Mouse (Mus musculus): ENCODE results near the gene Ccnd3. TPM values are rescaled to one million over a fixed set of nuclear protein-coding genes. Genes with fewer than 3 reads are reported as not detected.

The Ccnd3 gene
- polyA plus RNA-seq, 1 experiment from 2014 or later: 546 TPM

DNA sequence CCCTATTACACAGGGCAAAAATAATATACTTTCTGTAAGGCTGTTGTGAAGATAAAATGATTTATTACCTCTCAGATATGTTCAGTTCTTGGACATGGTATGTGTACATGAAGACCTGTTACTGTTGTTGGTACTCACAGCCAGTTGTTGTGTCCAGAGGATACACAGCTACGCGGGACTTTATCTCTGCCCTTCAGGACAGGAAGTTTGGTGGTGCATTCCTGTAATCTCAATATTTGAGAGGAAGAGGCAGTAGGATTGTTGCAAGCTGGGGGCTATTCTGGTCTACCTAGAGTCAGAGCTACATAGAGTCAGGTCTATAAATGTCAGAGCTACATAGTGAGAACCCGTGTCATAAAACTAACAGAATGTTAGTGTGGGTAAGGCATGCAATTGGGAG, 86.2 kb downstream of the Ccnd3 start:
- no peak for ATAC-seq
- H3K27me3 ChIP-seq (replicated peaks): no peaks in the 10 kb centered on the region
- H3K4me3 ChIP-seq: no peak overlapping the region
- peaks cover 53% of the 10 kb centered on the region for H3K4me1 ChIP-seq
- no peaks in the 10 kb centered on the region for H3K9me3 ChIP-seq (replicated peaks)
- WGBS (ENCODE audit: insufficient replicate concordance): 14% methylated on average over 3 of the region's 3 CpGs
- peak overlapping the region; percentile 99 for H3K27ac ChIP-seq
- H3K4me2 ChIP-seq: peak overlapping the region; percentile 16
- H3K9ac ChIP-seq: peak overlapping the region; percentile 42; the same call in 1 of the 2 replicates
- peaks cover 12% of the 10 kb centered on the region for H3K36me3 ChIP-seq

DNA sequence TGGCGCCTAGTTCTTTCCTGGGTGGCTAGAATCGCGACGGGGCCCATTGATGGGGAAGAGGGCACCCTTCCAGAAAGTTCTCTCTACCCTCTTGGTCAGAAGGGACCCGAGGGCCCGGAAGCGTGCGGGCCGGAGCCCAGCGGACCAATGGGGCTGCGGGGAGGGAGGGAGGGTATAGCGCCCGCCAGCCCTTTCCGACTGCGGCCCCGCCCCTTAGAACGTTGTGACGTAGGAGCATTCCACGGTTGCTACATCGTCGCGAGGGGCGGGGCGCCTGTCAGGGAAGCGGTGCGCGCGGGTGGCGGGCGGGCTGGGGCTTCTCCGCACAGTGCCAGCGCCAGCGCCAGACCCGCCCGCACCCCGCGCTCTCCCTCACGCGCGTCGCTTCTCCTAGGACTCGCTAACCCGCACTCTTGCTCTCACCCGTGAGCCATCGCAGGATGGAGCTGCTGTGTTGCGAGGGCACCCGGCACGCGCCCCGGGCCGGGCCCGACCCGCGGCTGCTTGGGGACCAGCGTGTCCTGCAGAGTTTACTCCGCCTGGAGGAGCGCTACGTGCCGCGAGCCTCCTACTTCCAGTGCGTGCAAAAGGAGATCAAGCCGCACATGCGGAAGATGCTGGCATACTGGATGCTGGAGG, 88.5 kb downstream of the Ccnd3 start:
- Histone ChIP-seq H3K4me2 (peak overlapping the region; percentile 94), H3K27me3 (replicated peaks) (no peaks in the 10 kb centered on the region), H3K4me1 (peaks cover 75% of the 10 kb centered on the region), H3K9ac (peak overlapping the region; percentile 99), H3K27ac (peak overlapping the region; percentile 99), H3K9me3 (replicated peaks) (no peaks in the 10 kb centered on the region), H3K36me3 (peaks cover 34% of the 10 kb centered on the region), H3K4me3 (peak overlapping the region; percentile 96)
- peak; percentile 75 for ATAC-seq
- WGBS (ENCODE audit: insufficient replicate concordance): 2% methylated on average over 63 of the region's 63 CpGs

DNA sequence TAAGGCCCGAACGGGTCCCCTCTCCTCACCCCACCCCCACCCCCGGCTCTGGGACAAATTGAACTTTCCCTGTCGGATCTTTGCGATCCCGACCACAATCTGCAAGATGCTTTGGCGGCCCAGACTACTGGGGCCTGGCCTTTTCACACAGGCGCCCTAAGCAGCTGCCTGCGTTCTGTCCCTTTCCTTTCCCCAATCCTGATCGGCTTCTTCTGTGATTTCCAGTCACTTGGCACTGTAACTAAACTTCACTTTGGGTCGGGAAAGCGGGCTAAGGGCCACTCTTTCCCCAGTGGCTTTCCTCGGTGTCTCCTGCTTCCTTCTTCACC, 89.0 kb downstream of the Ccnd3 start:
- H3K36me3 ChIP-seq: peaks cover 39% of the 10 kb centered on the region
- peak overlapping the region; percentile 99 for H3K27ac ChIP-seq
- peak overlapping the region; percentile 99 for H3K9ac ChIP-seq
- 0% methylated on average over 13 of the region's 13 CpGs for WGBS (ENCODE audit: insufficient replicate concordance)
- no peaks in the 10 kb centered on the region for H3K9me3 ChIP-seq (replicated peaks)
- no peaks in the 10 kb centered on the region for H3K27me3 ChIP-seq (replicated peaks)
- peak overlapping the region; percentile 96 for H3K4me3 ChIP-seq
- no peak for ATAC-seq
- H3K4me2 ChIP-seq: peak overlapping the region; percentile 94
- H3K4me1 ChIP-seq: peaks cover 78% of the 10 kb centered on the region

DNA sequence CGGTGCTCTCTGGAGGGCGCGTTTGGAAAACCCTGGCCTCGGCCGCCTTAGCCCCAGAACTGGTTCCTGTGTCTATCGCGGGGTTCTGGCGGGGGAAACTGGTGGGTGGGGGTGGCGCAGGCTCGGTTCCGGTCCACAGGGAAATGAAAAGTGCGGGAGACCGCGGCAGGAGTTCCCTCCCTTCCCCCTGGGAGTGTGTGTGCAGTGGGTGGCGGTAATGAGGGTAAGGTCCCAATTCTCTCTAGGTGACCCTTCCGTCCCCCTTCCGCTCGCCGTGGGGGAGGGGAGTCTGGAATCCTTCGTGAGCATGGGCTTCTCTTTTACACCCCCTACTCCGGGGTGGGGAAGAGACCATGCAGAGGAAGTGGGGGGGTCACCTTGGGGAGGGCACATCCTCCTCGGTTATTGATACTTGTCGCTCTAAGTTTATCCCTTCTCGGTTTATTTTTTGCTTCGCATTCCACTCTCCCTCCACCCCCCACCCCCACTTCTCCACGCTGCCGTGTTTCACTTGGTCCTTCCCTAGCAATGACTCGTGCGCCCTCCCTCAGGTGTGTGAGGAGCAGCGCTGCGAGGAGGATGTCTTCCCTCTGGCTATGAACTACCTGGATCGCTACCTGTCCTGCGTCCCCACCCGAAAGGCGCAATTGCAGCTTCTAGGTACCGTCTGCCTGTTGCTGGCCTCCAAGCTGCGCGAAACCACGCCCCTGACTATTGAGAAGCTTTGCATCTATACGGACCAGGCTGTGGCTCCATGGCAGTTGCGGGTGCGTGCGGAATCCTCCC, 89.5 kb downstream of the Ccnd3 start:
- no peak for ATAC-seq
- H3K9me3 ChIP-seq (replicated peaks): no peaks in the 10 kb centered on the region
- peaks cover 78% of the 10 kb centered on the region for H3K4me1 ChIP-seq
- H3K27me3 ChIP-seq (replicated peaks): no peaks in the 10 kb centered on the region
- H3K4me2 ChIP-seq: peak overlapping the region; percentile 94
- peak overlapping the region; percentile 99 for H3K9ac ChIP-seq
- H3K36me3 ChIP-seq: peaks cover 45% of the 10 kb centered on the region
- H3K27ac ChIP-seq: peak overlapping the region; percentile 99
- WGBS (ENCODE audit: insufficient replicate concordance): under 1% methylated on average over 41 of the region's 43 CpGs
- peak overlapping the region; percentile 96 for H3K4me3 ChIP-seq

DNA sequence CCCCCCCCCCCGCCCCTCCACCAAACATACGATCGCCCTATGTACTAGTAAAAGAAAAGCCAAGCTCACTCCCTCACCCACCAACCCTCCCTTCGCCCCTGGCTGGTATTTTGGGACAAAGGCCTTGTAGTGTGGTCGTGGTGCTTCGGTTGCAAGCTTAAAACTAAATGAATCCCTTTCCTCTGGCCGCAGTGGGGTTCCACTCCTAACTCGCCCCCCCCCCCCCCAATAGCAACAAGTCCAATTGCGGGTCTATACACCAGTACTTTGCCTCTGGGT, 90.1 kb downstream of the Ccnd3 start:
- H3K4me1 ChIP-seq: peaks cover 78% of the 10 kb centered on the region
- no peaks in the 10 kb centered on the region for H3K27me3 ChIP-seq (replicated peaks)
- H3K9me3 ChIP-seq (replicated peaks): no peaks in the 10 kb centered on the region
- ATAC-seq: no peak
- WGBS (ENCODE audit: insufficient replicate concordance): 2% methylated on average over 8 of the region's 9 CpGs
- H3K27ac ChIP-seq: peak overlapping the region; percentile 99
- peak overlapping the region; percentile 96 for H3K4me3 ChIP-seq
- H3K9ac ChIP-seq: peak overlapping the region; percentile 99
- H3K36me3 ChIP-seq: peaks cover 50% of the 10 kb centered on the region
- peak overlapping the region; percentile 94 for H3K4me2 ChIP-seq

DNA sequence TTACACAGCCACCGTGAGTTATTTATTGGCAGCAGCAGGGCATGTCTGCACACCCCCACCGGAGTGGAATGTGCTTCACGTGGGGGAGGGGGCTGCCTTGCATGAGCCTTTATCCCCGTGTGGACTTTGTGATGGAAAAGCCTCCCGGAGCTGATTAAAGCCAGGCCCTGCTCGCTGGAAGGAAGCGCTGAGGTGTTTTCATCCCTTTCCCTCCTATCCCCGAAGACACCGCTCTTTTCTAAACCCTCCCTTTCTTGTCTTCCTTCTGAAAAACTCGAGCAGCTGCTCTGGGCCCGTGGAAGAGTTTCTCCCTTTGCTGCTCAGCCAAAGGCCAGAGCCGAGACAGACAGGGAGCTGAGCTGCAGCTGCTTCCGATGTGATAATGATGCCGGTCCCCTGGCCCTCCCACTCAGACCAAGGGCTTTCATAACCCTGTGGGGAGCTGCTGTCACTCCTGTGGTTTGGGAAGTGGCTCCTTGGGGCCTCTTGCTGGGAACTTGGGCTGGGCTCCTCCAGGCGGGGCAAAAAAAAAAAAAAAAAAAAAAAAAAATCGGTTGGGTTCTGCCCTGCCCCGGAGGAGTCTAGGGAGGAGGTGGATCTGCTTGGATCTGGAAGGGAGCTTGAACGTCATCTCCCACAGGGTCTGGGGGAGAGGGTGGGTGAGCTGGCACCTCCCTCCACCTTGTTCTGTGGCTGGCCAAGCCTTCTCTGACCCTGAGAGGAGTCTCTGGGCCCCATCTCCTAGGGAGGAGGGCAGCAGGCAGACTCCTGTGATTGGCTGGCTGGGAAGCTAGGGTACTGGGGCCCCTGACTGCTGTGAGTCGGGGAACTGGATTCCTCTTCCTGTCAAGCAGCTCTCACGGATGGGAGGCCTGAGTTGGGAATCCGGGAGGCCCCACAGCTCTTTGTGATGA, 90.7 kb downstream of the Ccnd3 start:
- Histone ChIP-seq H3K36me3 (peaks cover 56% of the 10 kb centered on the region), H3K4me2 (peak overlapping the region; percentile 94), H3K9me3 (replicated peaks) (no peaks in the 10 kb centered on the region), H3K27me3 (replicated peaks) (no peaks in the 10 kb centered on the region), H3K4me3 (peak overlapping the region; percentile 96), H3K4me1 (peaks cover 82% of the 10 kb centered on the region), H3K9ac (peak overlapping the region; percentile 99), H3K27ac (peak overlapping the region; percentile 99)
- ATAC-seq: peak; percentile 78
- WGBS (ENCODE audit: insufficient replicate concordance): under 1% methylated on average over 21 of the region's 21 CpGs

DNA sequence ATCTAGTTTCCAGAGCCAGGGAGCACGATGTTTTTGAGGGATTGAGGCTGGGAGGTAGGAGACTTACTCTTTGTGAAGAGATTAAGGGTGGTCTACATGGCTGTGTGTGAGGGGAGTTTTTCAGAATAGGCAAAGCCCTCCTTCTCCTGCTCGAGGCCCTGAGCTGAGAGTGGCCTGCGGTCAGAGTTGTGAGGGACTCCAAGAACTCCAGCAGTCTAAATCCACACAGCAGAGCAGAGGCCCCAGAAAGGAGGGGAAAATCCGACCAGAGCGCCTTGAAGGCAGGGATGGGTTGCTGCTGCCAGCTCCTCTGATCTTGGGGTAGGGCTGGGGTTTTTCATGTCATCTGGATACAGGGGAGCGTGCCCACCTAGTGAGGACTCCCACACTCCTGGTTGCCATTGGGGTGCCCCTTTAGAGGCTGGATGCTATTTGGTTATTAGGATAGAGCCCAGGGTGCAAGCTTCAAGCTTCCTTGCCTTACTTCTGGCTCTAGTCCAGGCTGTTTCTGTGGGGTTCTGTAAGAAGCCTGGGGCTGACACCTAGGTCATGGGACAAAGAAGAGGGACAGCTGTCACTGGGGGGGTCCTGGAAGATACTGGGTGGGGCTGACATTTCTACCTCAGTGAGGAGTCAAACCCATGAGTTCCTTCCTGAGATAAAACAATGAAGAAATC, 91.4 kb downstream of the Ccnd3 start:
- Histone ChIP-seq H3K9me3 (replicated peaks) (no peaks in the 10 kb centered on the region), H3K27me3 (replicated peaks) (no peaks in the 10 kb centered on the region), H3K4me1 (peaks cover 82% of the 10 kb centered on the region), H3K4me3 (peak overlapping the region; percentile 96), H3K36me3 (peaks cover 64% of the 10 kb centered on the region), H3K27ac (peak overlapping the region; percentile 99), H3K9ac (peak overlapping the region; percentile 99), H3K4me2 (peak overlapping the region; percentile 94)
- 27% methylated on average over 6 of the region's 6 CpGs for WGBS (ENCODE audit: insufficient replicate concordance)
- ATAC-seq: no peak

DNA sequence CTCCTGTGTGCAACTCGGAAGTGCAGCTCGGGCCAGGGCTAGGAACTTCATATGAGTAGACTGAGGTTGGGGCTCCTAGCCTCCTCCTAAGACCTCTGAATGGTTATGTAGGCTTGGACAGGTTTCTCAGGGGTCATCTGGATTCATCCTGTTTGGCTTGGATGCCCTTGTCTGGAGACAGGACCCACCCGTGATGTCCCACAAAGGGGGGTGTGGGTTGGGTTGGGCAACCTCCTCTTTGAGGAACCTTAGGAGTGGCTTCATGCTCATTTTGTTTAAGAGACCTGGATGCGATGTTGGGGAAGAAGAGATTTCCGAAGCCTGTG, 92.0 kb downstream of the Ccnd3 start:
- H3K4me1 ChIP-seq: peaks cover 82% of the 10 kb centered on the region

DNA sequence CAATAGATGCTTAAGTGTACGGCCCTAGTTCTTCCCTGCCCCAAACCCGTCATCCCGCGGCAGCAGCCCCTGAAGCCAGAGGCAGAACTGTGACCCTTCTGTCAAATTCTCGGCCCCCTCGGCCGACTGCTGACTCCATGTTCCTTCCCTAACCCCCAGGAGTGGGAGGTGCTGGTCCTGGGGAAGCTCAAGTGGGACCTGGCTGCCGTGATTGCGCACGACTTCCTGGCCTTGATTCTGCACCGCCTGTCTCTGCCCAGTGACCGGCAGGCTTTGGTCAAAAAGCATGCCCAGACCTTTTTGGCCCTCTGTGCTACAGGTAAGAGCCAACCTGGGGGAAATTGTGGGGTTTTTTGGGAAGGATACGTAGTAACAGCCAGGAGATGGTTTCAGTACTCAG, 92.4 kb downstream of the Ccnd3 start:
- H3K4me1 ChIP-seq: peaks cover 82% of the 10 kb centered on the region
- H3K4me3 ChIP-seq: peak overlapping the region; percentile 96
- WGBS (ENCODE audit: insufficient replicate concordance): 55% methylated on average over 13 of the region's 13 CpGs
- H3K9ac ChIP-seq: peak overlapping the region; percentile 99
- H3K4me2 ChIP-seq: peak overlapping the region; percentile 94
- H3K36me3 ChIP-seq: peaks cover 74% of the 10 kb centered on the region
- H3K27ac ChIP-seq: peak overlapping the region; percentile 99
- no peak for ATAC-seq
- H3K9me3 ChIP-seq (replicated peaks): no peaks in the 10 kb centered on the region
- no peaks in the 10 kb centered on the region for H3K27me3 ChIP-seq (replicated peaks)

More for the DNA sequence above, 92.0 kb downstream of the Ccnd3 start:
- Histone ChIP-seq H3K27ac (peak overlapping the region; percentile 99), H3K36me3 (peaks cover 69% of the 10 kb centered on the region), H3K4me3 (peak overlapping the region; percentile 96), H3K9ac (peak overlapping the region; percentile 99), H3K27me3 (replicated peaks) (no peaks in the 10 kb centered on the region), H3K4me2 (peak overlapping the region; percentile 94), H3K9me3 (replicated peaks) (no peaks in the 10 kb centered on the region)
- ATAC-seq: no peak
- WGBS (ENCODE audit: insufficient replicate concordance): 41% methylated on average over 5 of the region's 5 CpGs

DNA sequence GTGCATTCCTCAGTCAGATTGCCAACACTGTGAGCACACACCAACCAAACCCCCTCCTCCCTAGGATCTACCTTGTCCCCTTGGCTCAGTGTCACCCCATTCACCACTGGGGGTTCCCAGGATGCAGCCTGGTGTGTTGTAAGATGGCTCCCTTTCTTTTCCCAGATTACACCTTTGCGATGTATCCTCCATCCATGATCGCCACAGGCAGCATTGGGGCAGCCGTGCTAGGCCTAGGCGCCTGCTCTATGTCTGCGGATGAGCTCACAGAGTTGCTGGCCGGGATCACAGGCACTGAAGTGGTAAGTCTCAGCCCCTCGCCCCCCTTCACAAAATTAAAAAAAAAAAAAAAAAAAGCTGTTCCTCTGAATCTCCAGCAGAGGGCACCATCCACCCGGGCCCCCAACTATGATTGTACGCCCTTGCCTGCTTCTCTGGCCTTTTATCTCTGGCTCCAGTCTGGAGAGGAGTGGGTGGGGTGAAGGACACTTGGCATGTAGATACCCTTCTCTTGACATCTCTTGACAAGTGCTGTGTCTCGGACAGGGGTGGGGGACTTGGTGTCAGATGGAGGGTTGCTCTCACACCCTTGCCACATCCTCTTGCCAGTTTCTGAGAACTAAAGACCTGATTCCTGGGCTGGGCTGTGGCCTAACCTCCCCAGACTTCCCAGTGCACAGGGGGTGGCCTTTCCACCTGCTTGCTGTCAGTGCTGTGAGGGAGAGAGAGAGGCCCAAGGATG, 93.2 kb downstream of the Ccnd3 start:
- ATAC-seq: peak; percentile 76

More for the DNA sequence above, 93.2 kb downstream of the Ccnd3 start:
- Histone ChIP-seq H3K9ac (peak overlapping the region; percentile 99), H3K27me3 (replicated peaks) (no peaks in the 10 kb centered on the region), H3K9me3 (replicated peaks) (no peaks in the 10 kb centered on the region), H3K36me3 (peaks cover 81% of the 10 kb centered on the region), H3K27ac (peak overlapping the region; percentile 99), H3K4me2 (peak overlapping the region; percentile 94), H3K4me1 (peaks cover 78% of the 10 kb centered on the region), H3K4me3 (peak overlapping the region; percentile 96)
- WGBS (ENCODE audit: insufficient replicate concordance): 16% methylated on average over 10 of the region's 10 CpGs

Data from liver, embryonic 12.5 days (tissue).